Mouse (Mus musculus): ENCODE data around the gene Tbc1d10a. TPM values are rescaled to one million over a fixed set of nuclear protein-coding genes. Genes with fewer than 3 reads are reported as not detected.

Gene Tbc1d10a
- total RNA-seq, 1 experiment from 2014 or later = 24.8 TPM

GRCm38 (mm10) chr11:4256846-4257607 is 70.4 kb downstream of the Tbc1d10a start, which contains the start of gene Lif:
Lif (plus strand) TSS chr11:4257557.
- no peak for ATAC-seq (ENCODE audit: extremely low read depth, insufficient number of reproducible peaks, low FRiP score, poor library complexity, severe bottlenecking)

DNA sequence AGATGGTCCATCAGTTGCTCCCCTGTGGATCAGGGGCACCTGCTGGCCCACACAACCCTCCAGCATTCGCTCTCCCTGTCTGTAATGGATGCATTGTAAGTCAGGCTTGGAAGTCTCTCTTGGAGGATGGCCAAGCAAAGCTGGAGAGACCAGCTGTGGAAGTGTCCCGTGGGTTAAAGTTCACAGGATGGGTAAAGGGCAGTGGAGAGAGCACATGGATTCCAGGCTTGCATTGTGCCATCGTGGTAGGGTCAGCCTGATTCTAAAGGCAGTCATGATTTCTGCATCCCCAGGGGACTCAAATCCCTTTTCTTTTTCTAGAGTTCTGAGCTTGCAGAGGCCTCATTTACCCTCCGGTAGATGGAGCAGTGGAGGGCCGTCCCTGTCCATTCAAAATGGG is 71.2 kb downstream of the Tbc1d10a start:
- ATAC-seq (ENCODE audit: extremely low read depth, insufficient number of reproducible peaks, low FRiP score, poor library complexity, severe bottlenecking) = no peak

DNA sequence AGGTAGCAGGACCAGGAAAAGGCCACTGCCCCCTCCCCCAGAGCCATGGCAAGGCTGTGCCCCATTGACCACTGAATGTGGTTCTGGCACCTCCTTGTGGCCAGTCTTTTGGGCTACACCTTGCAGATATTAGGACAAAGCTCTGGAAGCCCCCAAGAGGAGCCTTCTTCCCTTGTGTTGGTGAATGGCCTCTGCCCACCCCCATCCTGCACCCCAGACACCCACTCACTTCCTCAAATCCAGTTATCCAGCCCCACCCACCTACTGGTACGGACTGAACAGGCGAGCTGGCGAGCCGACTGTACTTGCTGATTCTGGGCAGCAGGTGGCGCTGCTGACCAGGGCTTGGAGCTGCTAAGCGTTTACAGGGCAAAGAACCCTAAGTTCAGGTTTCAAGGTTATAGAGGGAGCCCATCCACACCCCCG is 72.1 kb downstream of the Tbc1d10a start:
- peak; percentile 75 for ATAC-seq (ENCODE audit: extremely low read depth, insufficient number of reproducible peaks, low FRiP score, poor library complexity, severe bottlenecking)

GRCm38 (mm10) chr11:4260463-4261187 is 74.0 kb downstream of the Tbc1d10a start:
- no peak for ATAC-seq (ENCODE audit: extremely low read depth, insufficient number of reproducible peaks, low FRiP score, poor library complexity, severe bottlenecking)

GRCm38 (mm10) chr11:4261188-4261494 is 74.6 kb downstream of the Tbc1d10a start:
- peak; percentile 37; the same call in 1 of the 2 replicates for ATAC-seq (ENCODE audit: extremely low read depth, insufficient number of reproducible peaks, low FRiP score, poor library complexity, severe bottlenecking)

- no peak for ATAC-seq (ENCODE audit: extremely low read depth, insufficient number of reproducible peaks, low FRiP score, poor library complexity, severe bottlenecking)
Measured at GRCm38 (mm10) chr11:4261969-4262368, 75.4 kb downstream of the Tbc1d10a start.

DNA sequence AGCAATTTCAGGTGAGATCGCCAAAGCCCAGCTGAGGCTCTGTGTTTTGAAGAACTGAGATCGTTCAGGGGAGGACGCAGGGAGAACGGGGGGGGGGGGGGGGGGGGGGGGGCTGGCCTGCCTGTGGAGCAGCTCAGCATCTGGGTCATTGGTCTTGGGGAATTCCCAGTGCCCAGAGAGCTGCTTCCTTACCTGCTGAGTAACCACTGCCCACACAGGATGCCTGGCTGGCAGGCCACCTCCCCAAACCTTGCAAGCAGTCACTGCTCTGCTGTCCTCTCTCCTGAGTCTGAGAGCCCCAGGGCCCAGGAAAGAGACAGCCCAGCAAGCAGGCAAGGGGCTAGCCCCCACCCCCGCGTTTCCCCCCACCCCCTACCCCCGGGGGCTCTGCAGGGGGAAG is 76.3 kb downstream of the Tbc1d10a start:
- ATAC-seq (ENCODE audit: extremely low read depth, insufficient number of reproducible peaks, low FRiP score, poor library complexity, severe bottlenecking) = no peak

DNA sequence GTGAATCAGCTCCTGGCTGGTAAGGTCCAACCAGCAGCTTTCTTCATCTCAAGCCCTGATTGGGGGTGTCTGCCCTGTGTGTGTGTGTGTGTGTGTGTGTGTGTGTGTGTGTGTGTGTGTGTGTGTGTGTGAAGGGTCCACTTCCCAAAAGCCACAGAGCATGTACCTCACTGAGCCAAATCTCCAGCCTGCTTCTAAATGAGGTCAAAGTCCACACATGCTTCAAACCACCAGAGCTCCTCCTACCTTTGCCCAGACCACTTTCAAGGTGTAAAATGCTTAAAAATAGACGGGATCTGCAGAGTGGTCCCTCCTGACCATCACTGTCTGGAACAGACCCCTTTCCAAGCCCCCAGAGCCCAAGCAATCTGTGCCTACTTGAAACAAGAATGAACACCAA is 76.7 kb downstream of the Tbc1d10a start:
- no peak for ATAC-seq (ENCODE audit: extremely low read depth, insufficient number of reproducible peaks, low FRiP score, poor library complexity, severe bottlenecking)

GRCm38 (mm10) chr11:4264066-4264465 is 77.5 kb downstream of the Tbc1d10a start:
- no peak for ATAC-seq (ENCODE audit: extremely low read depth, insufficient number of reproducible peaks, low FRiP score, poor library complexity, severe bottlenecking)

Other genes starting within 250 kb of the Tbc1d10a start
- 42.6 and 51.2 TPM in 2 replicates for gene Pes1, start 222.8 kb upstream of the Tbc1d10a start, total RNA-seq (2017)
- gene 4930556J24Rik, start 210.0 kb upstream of the Tbc1d10a start, total RNA-seq (2017) = not detected in 2 replicates
- gene Gal3st1, start 203.2 kb upstream of the Tbc1d10a start, total RNA-seq (2017) = not detected in 2 replicates
- not detected in 2 replicates for gene Sec14l4, start 155.3 kb upstream of the Tbc1d10a start, total RNA-seq (2017)
- not detected in 2 replicates for gene Sec14l3, start 121.9 kb upstream of the Tbc1d10a start, total RNA-seq (2017)
- 1.8 TPM in 1 of 2 replicates, not detected in the other for gene Mtfp1, start 91.3 kb upstream of the Tbc1d10a start, total RNA-seq (2017)
- 0.47 TPM in 1 of 2 replicates, not detected in the other for gene Sec14l2, start 63.4 kb upstream of the Tbc1d10a start, total RNA-seq (2017)
- 32.2 and 39.6 TPM in 2 replicates for gene Rnf215, start 51.6 kb upstream of the Tbc1d10a start, total RNA-seq (2017)
- gene Ccdc157, start 26.5 kb upstream of the Tbc1d10a start, total RNA-seq (2017) = 3.6 and 5.0 TPM in 2 replicates
- 26.0 and 26.3 TPM in 2 replicates for gene Sf3a1, start 26.4 kb upstream of the Tbc1d10a start, total RNA-seq (2017)
- gene Castor1, start 31.4 kb downstream of the Tbc1d10a start, total RNA-seq (2017) = 1.7 and 2.2 TPM in 2 replicates
- gene Osm, start 49.6 kb downstream of the Tbc1d10a start, total RNA-seq (2017) = 95.2 and 98.0 TPM in 2 replicates
- 0.12 TPM in 1 of 2 replicates, not detected in the other for gene Lif, start 70.8 kb downstream of the Tbc1d10a start, total RNA-seq (2017)

Measured in neutrophil, adult 5-6 weeks (primary cell).